Mouse (Mus musculus) heart, embryonic 14.5 days (tissue): ENCODE data around the gene Sav1. TPM values are rescaled to one million over a fixed set of nuclear protein-coding genes. Genes with fewer than 3 reads are reported as not detected.

Source experiments
- ATAC-seq: fragments of 200-750 bp; cut with Nextera tagmentation; 2 replicates; pipeline ENCODE4 v1.8.0; 2017; ENCODE audit warnings: low read depth, moderate TSS enrichment; ENCODE audit not compliant: insufficient number of reproducible peaks, insufficient read depth, low FRiP score
- H3K27ac ChIP-seq, 2 experiments: fragments of 200-500 bp in 1 of 2; fragments of 300-500 bp in 1 of 2; sonication (generic) in 1 of 2; replicated peaks in 1 of 2; 2 replicates each; pipeline ENCODE4 v1.5.1; 2012 to 2014; ENCODE audit warnings: low read depth in 2 of 2, low read length in 2 of 2, control low read depth in 1 of 2, mild to moderate bottlenecking in 1 of 2, mixed read lengths in 1 of 2; ENCODE audit not compliant: control insufficient read depth in 1 of 2, insufficient read depth in 1 of 2
- H3K27me3 ChIP-seq: fragments of 300-500 bp; sonication (generic); 2 replicates; pipeline ENCODE4 v1.6.1; 2014; ENCODE audit warnings: mild to moderate bottlenecking, low read length, control low read depth; ENCODE audit not compliant: control insufficient read depth, insufficient read depth
- H3K36me3 ChIP-seq: fragments of 300-500 bp; sonication (generic); 2 replicates; pipeline ENCODE4 v1.6.1; 2014; ENCODE audit warnings: mild to moderate bottlenecking, control low read depth, low read length, mixed read lengths; ENCODE audit not compliant: control insufficient read depth, insufficient read depth
- H3K4me1 ChIP-seq, 2 experiments: fragments of 200-500 bp in 1 of 2; fragments of 300-500 bp in 1 of 2; sonication (generic) in 1 of 2; 2 replicates each; pipeline ENCODE4 v1.6.1; 2012 to 2014; ENCODE audit warnings: low read length in 2 of 2, control low read depth in 1 of 2, mixed read lengths in 1 of 2; ENCODE audit not compliant: control insufficient read depth in 2 of 2, insufficient read depth in 2 of 2
- H3K4me2 ChIP-seq: fragments of 300-500 bp; sonication (generic); 2 replicates; pipeline ENCODE4 v1.6.1; 2014; ENCODE audit warnings: mild to moderate bottlenecking, low read length
- H3K4me3 ChIP-seq, 2 experiments: fragments of 200-500 bp in 1 of 2; fragments of 300-500 bp in 1 of 2; sonication (generic) in 1 of 2; 2 replicates each; pipeline ENCODE4 v1.5.1; 2012 to 2014; ENCODE audit warnings: low read length in 2 of 2, mild to moderate bottlenecking in 2 of 2, control low read depth in 1 of 2, low read depth in 1 of 2, moderate library complexity in 1 of 2; ENCODE audit not compliant: control insufficient read depth in 1 of 2, insufficient read depth in 1 of 2
- H3K9ac ChIP-seq: fragments of 300-500 bp; sonication (generic); 2 replicates; pipeline ENCODE4 v1.6.1; 2014; ENCODE audit warnings: mild to moderate bottlenecking, low read length
- H3K9me3 ChIP-seq: fragments of 300-500 bp; sonication (generic); 2 replicates; pipeline ENCODE4 v1.6.1; 2016; ENCODE audit warnings: low read length, control low read depth; ENCODE audit not compliant: control insufficient read depth
- WGBS: fragments of 180-500 bp; shearing (Covaris S2); extraction: QIAGEN DNeasy Blood & Tissue Kit; methylation state at CpG from one replicate; pipeline ENCODE4 v1.1.7; 2014; 5-methylcytosine and 5-hydroxymethylcytosine counted together
- polyA plus RNA-seq: library from polyadenylated mRNA; unstranded; fragments of >200 nt; fragmentation: Nextera tagmentation; extraction: Ambion mirVana; gene quantifications from 2 replicates; pipeline ENCODE4 v1.2.1, GENCODE M21; 2014

Sav1 gene
- polyA plus RNA-seq, 1 experiment from 2014 or later = 8.2 TPM

DNA sequence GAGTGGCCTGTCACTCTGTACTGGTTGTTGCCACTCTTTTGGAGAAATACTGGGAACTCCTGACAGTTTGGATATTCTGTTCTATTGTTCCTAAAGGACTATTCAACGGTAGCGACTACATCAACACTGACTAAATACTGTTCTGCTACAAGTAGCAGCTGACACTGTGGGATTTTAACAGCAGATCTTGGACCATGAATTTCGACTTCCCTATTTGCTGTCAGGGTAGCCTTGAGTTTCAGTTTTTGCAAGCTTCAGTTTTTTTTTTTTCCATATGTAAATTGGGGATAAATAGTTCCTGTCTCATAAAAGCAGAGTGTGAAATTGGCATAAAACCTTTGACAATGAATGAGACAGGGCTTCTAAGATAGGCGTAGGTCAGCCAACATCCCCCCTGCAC, 23.6 kb upstream of the Sav1 start:
- 87% methylated on average over 4 of the region's 4 CpGs for WGBS

GRCm38 (mm10) chr12:70005103-70005502, 18.3 kb upstream of the Sav1 start:
- H3K27me3 ChIP-seq = no peaks in the 10 kb centered on the region
- H3K9me3 ChIP-seq = no peaks in the 10 kb centered on the region
- no peak overlapping the region for H3K4me2 ChIP-seq
- ATAC-seq = no peak
- H3K4me3 ChIP-seq = no peak overlapping the region
- WGBS = 77% methylated on average over 4 of the region's 4 CpGs
- H3K27ac ChIP-seq = no peak overlapping the region
- H3K9ac ChIP-seq = no peak overlapping the region
- H3K4me1 ChIP-seq = no peaks in the 10 kb centered on the region
- no peaks in the 10 kb centered on the region for H3K36me3 ChIP-seq

More for the DNA sequence above, 23.6 kb upstream of the Sav1 start:
- peaks cover 29% of the 10 kb centered on the region for H3K36me3 ChIP-seq
- H3K9me3 ChIP-seq = peaks cover 6% of the 10 kb centered on the region; the same call in 1 of the 2 replicates
- H3K4me2 ChIP-seq = no peak overlapping the region
- H3K9ac ChIP-seq = no peak overlapping the region
- no peak overlapping the region for H3K27ac ChIP-seq
- no peak overlapping the region for H3K4me3 ChIP-seq
- H3K27me3 ChIP-seq = no peaks in the 10 kb centered on the region
- no peaks in the 10 kb centered on the region for H3K4me1 ChIP-seq
- no peak for ATAC-seq

DNA sequence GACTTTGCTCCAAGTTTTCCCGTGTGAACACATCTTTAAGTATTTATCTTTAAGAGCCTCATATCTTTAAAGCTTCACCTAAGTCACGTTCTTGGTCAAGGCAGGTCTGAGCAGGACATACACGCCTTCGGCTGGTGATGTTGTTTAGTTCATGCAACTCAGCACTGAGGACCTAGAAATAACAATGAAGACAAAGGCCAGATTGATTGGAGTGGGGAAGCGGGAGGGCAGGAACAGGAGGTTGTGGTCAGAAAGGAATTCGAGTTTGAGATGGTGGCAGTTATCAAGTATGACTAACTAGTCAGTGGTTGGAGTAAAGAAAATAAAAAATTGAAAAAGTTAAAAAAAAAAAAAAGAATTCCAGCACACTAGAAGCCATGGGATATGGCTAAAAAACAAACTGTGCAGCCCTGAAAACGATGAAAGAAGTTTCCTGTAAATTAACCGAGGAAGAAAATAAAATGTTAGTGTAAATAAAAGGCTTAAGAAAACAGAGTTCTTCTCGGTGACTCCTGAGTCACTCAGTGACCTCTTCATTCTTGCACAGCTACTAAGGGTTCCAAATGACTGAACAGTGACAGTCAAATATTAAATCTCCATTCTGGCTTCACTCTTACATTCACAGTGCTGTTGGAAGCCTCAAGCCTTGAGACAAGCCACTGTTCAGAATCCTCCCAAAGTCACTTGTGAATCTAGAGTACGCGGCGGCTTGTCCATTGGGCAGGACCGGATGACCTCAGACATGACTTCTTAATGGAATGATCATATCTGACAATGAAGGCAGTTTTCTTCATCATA, 11.6 kb upstream of the Sav1 start:
- no peaks in the 10 kb centered on the region for H3K9me3 ChIP-seq
- ATAC-seq = no peak
- no peak overlapping the region for H3K4me2 ChIP-seq
- 73% methylated on average over 13 of the region's 13 CpGs for WGBS
- no peaks in the 10 kb centered on the region for H3K4me1 ChIP-seq
- no peak overlapping the region for H3K9ac ChIP-seq
- H3K36me3 ChIP-seq = no peaks in the 10 kb centered on the region
- H3K27me3 ChIP-seq = no peaks in the 10 kb centered on the region
- no peak overlapping the region for H3K27ac ChIP-seq
- no peak overlapping the region for H3K4me3 ChIP-seq

- no peak overlapping the region for H3K9ac ChIP-seq
- H3K27ac ChIP-seq = no peak overlapping the region
- no peak overlapping the region for H3K4me2 ChIP-seq
- 75% methylated on average over 3 of the region's 3 CpGs for WGBS
- no peaks in the 10 kb centered on the region for H3K4me1 ChIP-seq
- no peaks in the 10 kb centered on the region for H3K9me3 ChIP-seq
- no peaks in the 10 kb centered on the region for H3K36me3 ChIP-seq
- H3K27me3 ChIP-seq = no peaks in the 10 kb centered on the region
- ATAC-seq = no peak
- H3K4me3 ChIP-seq = no peak overlapping the region
Observed at GRCm38 (mm10) chr12:69995382-69995781, 8.6 kb upstream of the Sav1 start.

DNA sequence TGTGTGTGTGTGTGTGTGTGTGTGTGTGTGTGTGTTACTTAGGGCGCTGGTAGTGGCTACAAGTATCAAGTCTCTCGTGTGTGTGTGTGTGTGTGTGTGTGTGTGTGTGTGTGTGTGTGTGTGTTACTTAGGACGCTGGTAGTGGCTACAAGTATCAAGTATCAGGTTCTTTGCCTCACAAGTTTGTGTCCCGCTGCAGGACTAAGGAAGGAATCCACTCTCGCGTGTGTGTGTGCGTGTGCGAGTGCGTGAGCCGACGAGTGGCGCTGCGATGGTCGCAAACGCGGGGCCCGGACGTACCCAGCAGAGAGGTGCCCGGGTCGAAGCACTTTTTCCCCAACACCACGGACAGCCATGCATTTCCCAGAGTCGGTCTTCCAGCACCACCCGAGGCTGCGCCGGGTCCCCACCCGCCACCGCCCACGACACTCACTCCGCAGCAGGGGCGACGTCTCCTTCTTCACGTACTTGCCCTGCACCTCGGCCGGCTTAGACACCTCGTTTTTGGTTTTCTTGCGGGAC, 500 bp downstream of the Sav1 start:
- Histone ChIP-seq H3K9me3 (no peaks in the 10 kb centered on the region), H3K27ac (peak overlapping the region; percentile 68 to 96), H3K9ac (peak overlapping the region; percentile 98), H3K4me2 (peak overlapping the region; percentile 77), H3K4me3 (peak overlapping the region; percentile 70 to 86), H3K4me1 (peaks cover 0 to 15% of the 10 kb centered on the region in 2 experiments; a peak in 2 of 4 replicates), H3K36me3 (peaks cover 32% of the 10 kb centered on the region), H3K27me3 (no peaks in the 10 kb centered on the region)
- ATAC-seq = peak; percentile 55
- WGBS = 0% methylated on average over 33 of the region's 36 CpGs

DNA sequence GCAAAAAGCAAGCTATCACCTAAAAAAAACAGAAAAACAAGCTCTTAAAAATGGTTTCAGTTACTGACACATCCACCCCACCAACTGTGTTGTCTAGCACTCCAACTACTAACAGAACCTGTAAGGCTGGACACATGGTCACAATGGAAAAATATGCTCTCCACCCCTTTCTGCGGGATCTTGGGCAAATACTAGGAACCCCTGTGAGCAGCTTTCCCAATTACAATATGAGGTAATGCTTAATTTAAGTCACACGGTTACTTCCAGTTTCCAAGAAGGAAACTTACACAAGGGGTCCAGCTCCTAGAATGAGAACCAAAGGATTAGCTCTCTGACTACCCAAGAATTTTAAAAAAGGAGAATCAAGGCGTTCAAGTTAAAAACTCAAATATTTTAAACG, 1.3 kb downstream of the Sav1 start:
- H3K9ac ChIP-seq = peak overlapping the region; percentile 98
- peaks cover 0 to 15% of the 10 kb centered on the region in 2 experiments; a peak in 2 of 4 replicates for H3K4me1 ChIP-seq
- peak overlapping the region in 1 of 2 experiments; percentile 96; a peak in 1 of 4 replicates for H3K27ac ChIP-seq
- 34% methylated on average over 4 of the region's 4 CpGs for WGBS
- H3K4me3 ChIP-seq = peak overlapping the region; percentile 4 to 86; a peak in 3 of 4 replicates
- H3K9me3 ChIP-seq = no peaks in the 10 kb centered on the region
- H3K27me3 ChIP-seq = no peaks in the 10 kb centered on the region
- peak overlapping the region; percentile 77 for H3K4me2 ChIP-seq
- peaks cover 38% of the 10 kb centered on the region for H3K36me3 ChIP-seq
- ATAC-seq = no peak

- Histone ChIP-seq H3K4me1 (peaks cover 0 to 15% of the 10 kb centered on the region in 2 experiments; a peak in 2 of 4 replicates), H3K27me3 (no peaks in the 10 kb centered on the region), H3K4me2 (no peak overlapping the region), H3K36me3 (peaks cover 53% of the 10 kb centered on the region), H3K4me3 (no peak overlapping the region), H3K9me3 (no peaks in the 10 kb centered on the region), H3K27ac (no peak overlapping the region), H3K9ac (no peak overlapping the region)
- WGBS = 75% methylated on average over 5 of the region's 5 CpGs
- ATAC-seq = no peak
Observed at GRCm38 (mm10) chr12:69982874-69983273, 3.9 kb downstream of the Sav1 start.
